Mouse (Mus musculus) heart, postnatal 0 days (tissue): Measurements from ENCODE around the gene Psg27. TPM values are rescaled to one million over a fixed set of nuclear protein-coding genes. Genes with fewer than 3 reads are reported as not detected.
"Not testable (repeated sequence)": the region's sequence is repeated elsewhere in the genome, so short reads cannot be mapped to it uniquely, and the experiment has no call there.

Experiments
- ATAC-seq: fragments of 200-750 bp; cut with Nextera tagmentation; 2 replicates; pipeline ENCODE4 v1.8.0; 2017; ENCODE audit warnings: low read depth, moderate number of reproducible peaks, moderate library complexity; ENCODE audit not compliant: insufficient read depth
- DNase-seq: peaks from one replicate; pipeline ENCODE4 v3.0.0-alpha.2; 2016; ENCODE audit warnings: low spot score
- H3K27ac ChIP-seq: fragments of 300-500 bp; sonication (generic); 2 replicates; pipeline ENCODE4 v1.5.1; 2014; ENCODE audit warnings: low read depth, mild to moderate bottlenecking
- H3K27me3 ChIP-seq: fragments of 300-500 bp; sonication (generic); 2 replicates; pipeline ENCODE4 v1.6.1; 2014; ENCODE audit warnings: low read length, mixed read lengths; ENCODE audit not compliant: control insufficient read depth, insufficient read depth
- H3K36me3 ChIP-seq: fragments of 300-500 bp; sonication (generic); replicated peaks from 2 replicates; pipeline ENCODE4 v1.6.1; 2014; ENCODE audit warnings: low read length, mixed read lengths; ENCODE audit not compliant: control insufficient read depth, insufficient read depth
- H3K4me1 ChIP-seq: fragments of 300-500 bp; sonication (generic); 2 replicates; pipeline ENCODE4 v1.6.1; 2014; ENCODE audit warnings: antibody characterized with exemption; ENCODE audit not compliant: control insufficient read depth, insufficient read depth
- H3K4me2 ChIP-seq: fragments of 300-500 bp; sonication (generic); 2 replicates; pipeline ENCODE4 v1.6.1; 2014; ENCODE audit warnings: low read depth, mild to moderate bottlenecking, low read length, moderate library complexity
- H3K4me3 ChIP-seq: fragments of 300-500 bp; sonication (generic); 2 replicates; pipeline ENCODE4 v1.5.1; 2014; ENCODE audit warnings: low read depth, low read length
- H3K9ac ChIP-seq: fragments of 300-500 bp; sonication (generic); replicated peaks from 2 replicates; pipeline ENCODE4 v1.6.1; 2014; ENCODE audit warnings: low read depth, low read length, mixed read lengths
- H3K9me3 ChIP-seq: fragments of 300-500 bp; sonication (generic); replicated peaks from 2 replicates; pipeline ENCODE4 v1.6.1; 2016; ENCODE audit warnings: low read length; ENCODE audit not compliant: control insufficient read depth
- CTCF ChIP-seq: IDR thresholded peaks from 2 replicates; pipeline ENCODE4 v1.5.1; 2016; ENCODE audit warnings: antibody characterized with exemption, control low read depth, low read depth
- EP300 ChIP-seq: IDR thresholded peaks from 2 replicates; pipeline ENCODE4 v1.6.1; 2016; ENCODE audit warnings: antibody characterized with exemption, low read depth
- WGBS: fragments of 180-500 bp; shearing (Covaris S2); extraction: QIAGEN DNeasy Blood & Tissue Kit; methylation state at CpG from one replicate; pipeline ENCODE4 v1.1.7; 2014; 5-methylcytosine and 5-hydroxymethylcytosine counted together
- polyA plus RNA-seq: library from polyadenylated mRNA; unstranded; fragments of >200 nt; fragmentation: Nextera tagmentation; extraction: Ambion mirVana; gene quantifications from 2 replicates; pipeline ENCODE4 v1.2.1, GENCODE M21; 2015
- total RNA-seq: library from RNA; depleted of rRNA; stranded (reverse); fragments of >200 nt; gene quantifications from 2 replicates; pipeline ENCODE4 v1.2.3, GENCODE M21; 2014; ENCODE audit warnings: low replicate concordance; rRNA removed

Psg27 gene
- total RNA-seq (not detected in 2 replicates), polyA plus RNA-seq (not detected in 2 replicates)

DNA sequence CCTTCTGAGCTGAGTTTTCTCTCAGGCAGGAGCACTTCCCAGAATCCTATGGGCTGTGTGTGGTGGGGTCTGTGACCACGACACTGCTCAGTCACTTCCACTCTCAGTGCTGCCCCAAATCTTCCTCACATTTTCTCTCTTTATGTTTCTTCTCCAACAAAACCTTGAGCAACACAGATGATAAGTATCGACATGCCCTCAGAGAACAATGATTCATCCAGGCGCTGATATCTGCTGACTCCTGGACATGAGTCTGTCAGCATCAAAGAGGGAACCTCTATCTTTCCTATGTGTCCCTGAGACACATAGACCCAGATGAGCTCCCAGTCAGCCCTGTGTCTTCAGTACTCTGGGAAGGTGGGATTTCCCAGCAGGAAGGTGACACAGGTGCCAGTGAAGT lies at the start of gene Psg27:
TSS of gene Psg27 (minus strand) at position 101 of the 400 bp plus-strand sequence.
- no peaks in the 10 kb centered on the region for H3K4me1 ChIP-seq

DNA sequence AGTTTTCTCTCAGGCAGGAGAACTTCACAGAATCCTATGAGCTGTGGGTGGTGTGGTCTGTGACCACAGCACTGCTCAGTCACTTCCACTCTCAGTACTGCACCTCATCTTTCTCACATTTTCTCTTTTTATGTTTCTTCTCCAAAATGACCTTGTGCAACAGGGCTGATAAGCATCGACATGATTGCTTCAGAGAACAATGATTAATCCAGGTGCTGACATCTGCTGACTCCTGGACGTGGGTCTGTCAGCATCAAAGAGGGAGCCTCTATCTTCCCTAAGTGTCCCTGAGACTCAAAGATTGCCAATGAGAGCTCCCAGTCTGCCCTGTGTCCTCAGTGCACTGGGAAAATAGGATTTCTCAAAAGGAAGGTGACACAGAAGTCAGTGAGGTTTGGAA lies 49.3 kb upstream of the Psg27 start, which contains the start of gene Psg23:
TSS of gene Psg23 (minus strand) at position 101 of the 400 bp plus-strand sequence.
- not testable (repeated sequence) for H3K36me3 ChIP-seq, H3K9me3 ChIP-seq, H3K27ac ChIP-seq, H3K9ac ChIP-seq, H3K4me2 ChIP-seq, DNase-seq, H3K27me3 ChIP-seq, ATAC-seq, H3K4me3 ChIP-seq, H3K4me1 ChIP-seq
- 31% methylated on average over 1 of the region's 2 CpGs for WGBS

More for the DNA sequence above, at the start of gene Psg27:
- no peaks in the 10 kb centered on the region for H3K36me3 ChIP-seq
- H3K4me2 ChIP-seq: no peak within 1 kb of the TSS
- no peak for ATAC-seq
- TF ChIP-seq EP300 (no peak), CTCF (no peak)
- H3K9me3 ChIP-seq: no peaks in the 10 kb centered on the region
- WGBS: 64% methylated on average over 3 of the region's 3 CpGs
- no peak within 1 kb of the TSS for H3K4me3 ChIP-seq
- DNase-seq: no peak
- no peak within 1 kb of the TSS for H3K9ac ChIP-seq
- no peaks in the 10 kb centered on the region for H3K27me3 ChIP-seq
- no peak within 1 kb of the TSS for H3K27ac ChIP-seq

DNA sequence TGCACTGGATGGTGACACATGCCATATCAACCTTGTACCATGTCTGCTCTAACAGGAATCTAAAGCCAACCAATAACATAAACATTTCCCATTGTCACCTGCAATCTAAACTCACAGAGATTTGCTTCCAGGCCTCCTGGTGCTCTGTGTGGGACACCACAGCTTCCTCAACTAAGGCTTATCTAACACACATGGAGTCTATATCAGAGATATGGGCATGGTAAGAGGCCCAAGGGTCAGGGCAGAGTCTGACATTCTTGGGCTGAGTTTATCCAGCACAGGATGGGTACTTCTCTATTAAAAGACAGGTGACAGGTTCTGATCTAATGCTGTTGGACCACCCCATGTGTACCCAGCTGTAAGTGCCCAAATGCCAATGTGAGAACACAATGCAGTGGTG lies 7.3 kb downstream of the Psg27 start:
- ATAC-seq (no peak), DNase-seq (no peak)
- H3K27ac ChIP-seq: no peak overlapping the region
- H3K4me1 ChIP-seq: no peaks in the 10 kb centered on the region
- no peaks in the 10 kb centered on the region for H3K9me3 ChIP-seq
- H3K36me3 ChIP-seq: no peaks in the 10 kb centered on the region
- no peak overlapping the region for H3K9ac ChIP-seq
- TF ChIP-seq CTCF: no peak
- no peak for TF ChIP-seq EP300
- no peaks in the 10 kb centered on the region for H3K27me3 ChIP-seq
- H3K4me2 ChIP-seq: no peak overlapping the region
- no peak overlapping the region for H3K4me3 ChIP-seq

- H3K4me1 ChIP-seq, DNase-seq, H3K4me3 ChIP-seq, H3K36me3 ChIP-seq, H3K9me3 ChIP-seq, H3K9ac ChIP-seq, H3K27me3 ChIP-seq, ATAC-seq, H3K27ac ChIP-seq, H3K4me2 ChIP-seq: not testable (repeated sequence)
- WGBS: 51% methylated on average over 3 of the region's 3 CpGs
These were observed 11.4 kb downstream of the Psg27 start for GRCm38 (mm10) chr7:18555751-18556150.

DNA sequence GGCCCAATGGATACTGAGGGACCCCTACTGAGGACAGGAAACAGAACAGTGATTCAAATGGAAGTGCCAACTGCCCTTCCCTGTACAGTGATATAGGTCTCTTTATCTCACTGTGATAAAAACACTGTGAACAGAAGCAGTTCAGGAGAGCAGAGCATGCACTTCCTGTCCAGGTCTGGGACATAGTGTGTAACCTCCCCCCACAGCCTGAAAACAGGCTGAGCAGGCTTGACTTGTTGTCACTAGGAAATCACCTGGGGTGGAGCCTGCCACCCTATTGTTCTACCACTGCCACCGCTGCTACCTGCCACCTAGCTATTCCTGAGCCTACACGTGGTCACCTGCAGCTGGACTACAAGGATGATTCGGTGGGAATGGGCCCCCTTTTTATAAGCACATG lies 33.7 kb downstream of the Psg27 start:
- ATAC-seq: no peak
- no peaks in the 10 kb centered on the region for H3K27me3 ChIP-seq
- no peaks in the 10 kb centered on the region for H3K36me3 ChIP-seq
- H3K9ac ChIP-seq: no peak overlapping the region
- WGBS: 46% methylated on average over 3 of the region's 3 CpGs
- no peaks in the 10 kb centered on the region for H3K4me1 ChIP-seq
- DNase-seq: no peak
- H3K4me2 ChIP-seq: no peak overlapping the region
- no peak for TF ChIP-seq EP300
- no peak for TF ChIP-seq CTCF
- no peak overlapping the region for H3K4me3 ChIP-seq
- H3K27ac ChIP-seq: no peak overlapping the region
- H3K9me3 ChIP-seq: no peaks in the 10 kb centered on the region

- TF ChIP-seq CTCF (no peak), EP300 (no peak)
- WGBS: 44% methylated on average over 1 of the region's 1 CpGs
- DNase-seq (no peak), ATAC-seq (no peak)
- Histone ChIP-seq H3K27me3 (no peaks in the 10 kb centered on the region), H3K27ac (no peak within 1 kb of the TSS), H3K36me3 (no peaks in the 10 kb centered on the region), H3K4me1 (no peaks in the 10 kb centered on the region), H3K4me3 (no peak within 1 kb of the TSS), H3K4me2 (no peak within 1 kb of the TSS), H3K9ac (no peak within 1 kb of the TSS), H3K9me3 (no peaks in the 10 kb centered on the region)
These were observed 34.9 kb downstream of the Psg27 start, which contains the start of gene Psg25 for GRCm38 (mm10) chr7:18532169-18532568. Gene Psg25, minus strand, starts transcription at chr7:18532269.
